ENCODE assay signal across 22 mouse cellular contexts in the genomic region with DNA sequence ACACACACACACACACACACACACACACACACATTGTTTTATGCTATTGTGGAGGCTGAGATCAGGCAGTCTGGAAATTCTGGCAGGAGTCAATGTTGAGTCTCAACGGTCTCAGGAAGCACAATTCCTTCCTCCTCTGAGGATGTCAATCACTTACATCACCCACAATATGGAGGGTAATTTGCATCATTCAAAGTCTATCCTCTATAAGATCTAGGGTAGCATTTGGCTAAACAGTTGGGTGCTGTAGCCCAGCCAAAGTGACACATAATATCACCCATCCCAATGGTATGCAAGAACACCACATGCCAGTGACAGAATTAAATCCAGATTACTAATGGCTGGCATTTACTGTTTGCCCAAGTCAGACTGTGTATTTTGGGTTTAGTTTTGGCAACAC.
DNase-seq lines count a peak whose midpoint lies in the region; ATAC-seq and TF ChIP-seq lines count a peak whose summit lies in the region.
"Had no signal": no experiment of that assay in that cellular context is flagged by ENCODE, and none has a peak within 500 bp of the region (broad histone marks: within the 10 kb centered on the region; RNA-seq: fewer than 3 reads in every experiment).

No protein-coding gene starts in this region.

- H3K4me3 ChIP-seq in forebrain, postnatal 0 days (ENCODE audit: low read depth, low read length), result no peak overlapping the region
- no peak overlapping the region for H3K4me3 ChIP-seq in intestine, embryonic 16.5 days (ENCODE audit: low read length)
- H3K4me3 ChIP-seq: embryonic facial prominence, embryonic 12.5 days; heart, embryonic 13.5 days; limb, embryonic 13.5 days; lung, embryonic 15.5 days; midbrain, embryonic 10.5 days; midbrain, embryonic 15.5 days had no signal

- no peak for TF ChIP-seq CTCF in forebrain, postnatal 0 days (IDR thresholded peaks at IDR 0.05; ENCODE audit: low read depth)

- no peaks in the 10 kb centered on the region for H3K9me3 ChIP-seq in forebrain, postnatal 0 days (ENCODE audit: low read length)
- no peaks in the 10 kb centered on the region for H3K9me3 ChIP-seq in intestine, embryonic 16.5 days (ENCODE audit: control insufficient read depth, low read length)
- H3K9me3 ChIP-seq: limb, embryonic 13.5 days; lung, embryonic 15.5 days; midbrain, embryonic 10.5 days; midbrain, embryonic 15.5 days had no signal

- no peak overlapping the region for H3K27ac ChIP-seq in forebrain, postnatal 0 days (ENCODE audit: low read depth, low read length)
- no peak overlapping the region for H3K27ac ChIP-seq in intestine, embryonic 16.5 days (ENCODE audit: low read length)
- H3K27ac ChIP-seq: embryonic facial prominence, embryonic 12.5 days; heart, embryonic 13.5 days; hindbrain, embryonic 14.5 days; limb, embryonic 13.5 days; lung, embryonic 15.5 days; midbrain, embryonic 10.5 days; midbrain, embryonic 15.5 days had no signal

- WGBS in forebrain, postnatal 0 days, result 32% methylated on average over 1 of the region's 1 CpGs
- WGBS in intestine, embryonic 16.5 days, result 68% methylated on average over 1 of the region's 1 CpGs

- H3K36me3 ChIP-seq in forebrain, postnatal 0 days (ENCODE audit: insufficient read depth), result no peaks in the 10 kb centered on the region
- no peaks in the 10 kb centered on the region for H3K36me3 ChIP-seq in intestine, embryonic 16.5 days (ENCODE audit: control insufficient read depth, insufficient read depth, low read length)
- H3K36me3 ChIP-seq: embryonic facial prominence, embryonic 12.5 days; heart, embryonic 13.5 days; limb, embryonic 13.5 days; lung, embryonic 15.5 days; midbrain, embryonic 10.5 days; midbrain, embryonic 15.5 days had no signal

- no peak overlapping the region for H3K9ac ChIP-seq in forebrain, postnatal 0 days
- H3K9ac ChIP-seq in intestine, embryonic 16.5 days (ENCODE audit: low read depth, low read length), result no peak overlapping the region
- H3K9ac ChIP-seq: embryonic facial prominence, embryonic 12.5 days; heart, embryonic 13.5 days; hindbrain, embryonic 14.5 days; limb, embryonic 13.5 days; lung, embryonic 15.5 days; midbrain, embryonic 15.5 days had no signal

- no peaks in the 10 kb centered on the region for H3K4me1 ChIP-seq in forebrain, postnatal 0 days (ENCODE audit: insufficient read depth)
- no peaks in the 10 kb centered on the region for H3K4me1 ChIP-seq in intestine, embryonic 16.5 days (ENCODE audit: control insufficient read depth, insufficient read depth, low read length)
- H3K4me1 ChIP-seq: embryonic facial prominence, embryonic 12.5 days; heart, embryonic 13.5 days; limb, embryonic 13.5 days; lung, embryonic 15.5 days; midbrain, embryonic 10.5 days; midbrain, embryonic 15.5 days had no signal

- ATAC-seq in forebrain, postnatal 0 days, result peak; percentile 48
- ATAC-seq in intestine, embryonic 16.5 days, result no peak
- ATAC-seq: midbrain, embryonic 15.5 days had no signal

- no peak overlapping the region for H3K4me2 ChIP-seq in forebrain, postnatal 0 days (ENCODE audit: low read depth)
- H3K4me2 ChIP-seq in intestine, embryonic 16.5 days (ENCODE audit: low read depth, low read length), result no peak overlapping the region
- H3K4me2 ChIP-seq: embryonic facial prominence, embryonic 12.5 days; heart, embryonic 13.5 days; hindbrain, embryonic 14.5 days; limb, embryonic 13.5 days; liver, embryonic 11.5 days; lung, embryonic 15.5 days; midbrain, embryonic 15.5 days had no signal

- DNase-seq in cerebellum, postnatal 14 days, result peak; percentile 9 to 28
- no peak for DNase-seq in cerebellum, postnatal 4 days (ENCODE audit: low spot score in 2 of 2)
- DNase-seq in layer of hippocampus, adult 9-11 months, result peak; percentile 14
- no peak for DNase-seq in layer of hippocampus, postnatal 14 days (ENCODE audit: low spot score in 2 of 2)
- peak; percentile 27 for DNase-seq in NIH3T3 (ENCODE audit: low read depth)
- DNase-seq in forebrain, postnatal 0 days, result peak; percentile 56
- DNase-seq in kidney, postnatal 10 days, result no peak
- DNase-seq: adrenal gland, adult 8-10 months; cerebellum, adult 18-20 months; embryo, embryonic 11 days; heart, postnatal 10 days; kidney, adult 2 months; thymus, postnatal 4 days had no signal

- no peaks in the 10 kb centered on the region for H3K27me3 ChIP-seq in forebrain, postnatal 0 days (ENCODE audit: insufficient read depth, low read length)
- H3K27me3 ChIP-seq in intestine, embryonic 16.5 days (replicated peaks; ENCODE audit: control insufficient read depth, insufficient read depth, low read length), result no peaks in the 10 kb centered on the region
- H3K27me3 ChIP-seq: embryonic facial prominence, embryonic 12.5 days; heart, embryonic 13.5 days; limb, embryonic 13.5 days; lung, embryonic 15.5 days; midbrain, embryonic 15.5 days had no signal

Comparison
In these comparisons a context has a peak if more than half of its experiments do, and no peak if none do; other contexts are left out.
1. DNase-seq: peak in cerebellum, postnatal 14 days (2 of 2), layer of hippocampus, adult 9-11 months (single experiment), NIH3T3 (single experiment) and forebrain, postnatal 0 days (single experiment); none in cerebellum, postnatal 4 days (0 of 2), layer of hippocampus, postnatal 14 days (0 of 2) and kidney, postnatal 10 days (single experiment).